Mouse (Mus musculus): ENCODE results near the gene Muc13. TPM values are rescaled to one million over a fixed set of nuclear protein-coding genes. Genes with fewer than 3 reads are reported as not detected.

The Muc13 gene
- polyA plus RNA-seq, 1 experiment = 0.02 TPM

DNA sequence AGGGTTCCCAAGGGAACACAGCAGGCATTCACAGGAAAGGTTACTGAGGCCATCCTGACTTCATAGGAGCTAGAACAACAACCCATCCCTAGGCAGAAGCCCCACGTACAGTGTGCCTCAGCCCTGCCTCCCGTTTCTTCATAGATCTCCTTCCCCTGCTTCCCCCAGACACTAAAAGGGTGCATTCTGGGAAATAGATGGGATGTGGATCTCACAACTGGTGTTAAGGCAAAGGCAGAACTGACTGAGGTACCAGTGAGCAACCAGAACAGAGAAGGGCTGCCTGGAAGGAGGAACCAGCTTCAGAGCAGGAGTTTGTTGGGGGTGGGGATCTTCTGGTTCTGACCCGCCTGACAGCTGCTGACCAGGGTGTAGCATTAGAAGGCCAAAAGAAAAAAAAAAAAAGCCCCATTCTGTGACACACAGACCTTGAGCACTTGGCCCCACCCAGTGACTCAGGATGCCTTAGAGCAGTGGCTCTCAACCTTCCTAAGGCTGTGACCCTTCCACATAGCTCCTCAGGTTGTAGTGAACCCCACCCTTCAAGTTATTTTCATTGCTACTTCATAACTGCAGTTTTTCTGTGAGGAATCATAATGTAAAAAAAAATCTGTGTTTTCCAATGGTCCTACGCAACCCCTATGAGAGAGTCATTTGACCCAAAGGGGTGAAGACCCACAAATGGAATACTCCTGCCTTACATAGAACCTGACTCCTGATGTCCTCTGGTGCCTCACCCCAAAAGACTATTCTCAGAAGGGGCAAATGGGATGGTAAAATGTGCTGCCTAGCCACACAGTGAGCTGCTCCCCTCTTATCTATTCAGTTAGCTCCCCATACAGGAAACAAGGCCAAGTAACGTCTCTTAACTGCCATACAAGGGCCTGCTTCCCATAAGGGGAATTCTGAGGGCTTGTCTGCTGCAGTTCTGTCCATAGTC, 11.8 kb upstream of the Muc13 start:
- Histone ChIP-seq H3K79me2 (ENCODE audit: control insufficient read depth, insufficient read depth) (no peaks in the 10 kb centered on the region), H3K4me3 (ENCODE audit: insufficient read depth, poor library complexity, severe bottlenecking) (no peak overlapping the region), H3K27me3 (ENCODE audit: control insufficient read depth, insufficient read depth, insufficient read length) (no peaks in the 10 kb centered on the region), H3ac (ENCODE audit: control insufficient read depth, insufficient read length, low read depth) (no peak overlapping the region), H3K79me3 (ENCODE audit: low read depth) (no peaks in the 10 kb centered on the region), H3K36me3 (ENCODE audit: control insufficient read depth, insufficient read depth) (no peaks in the 10 kb centered on the region)
- TF ChIP-seq MYOG (IDR thresholded peaks at IDR 0.05; ENCODE audit: control insufficient read depth, extremely low read depth, insufficient read length) = no peak
- no peak for TF ChIP-seq FOSL1 (IDR thresholded peaks at IDR 0.05; ENCODE audit: insufficient read depth, low read length, poor library complexity, severe bottlenecking)
- TF ChIP-seq MYOD1 (IDR thresholded peaks at IDR 0.05; ENCODE audit: control insufficient read depth, insufficient read length, low read depth) = no peak
- TF ChIP-seq MAX (IDR thresholded peaks at IDR 0.05) = no peak
- no peak for TF ChIP-seq USF1 (IDR thresholded peaks at IDR 0.05; ENCODE audit: low read depth)
- TF ChIP-seq CTCF (IDR thresholded peaks at IDR 0.05; ENCODE audit: control insufficient read depth, insufficient read depth, insufficient read length) = no peak
- TF ChIP-seq CEBPB (IDR thresholded peaks at IDR 0.05; ENCODE audit: low read depth) = no peak

- Histone ChIP-seq H3K27me3 (ENCODE audit: control insufficient read depth, insufficient read depth, insufficient read length) (no peaks in the 10 kb centered on the region), H3K79me2 (ENCODE audit: control insufficient read depth, insufficient read depth) (no peaks in the 10 kb centered on the region), H3ac (ENCODE audit: control insufficient read depth, insufficient read length, low read depth) (no peak overlapping the region), H3K4me3 (ENCODE audit: insufficient read depth, poor library complexity, severe bottlenecking) (no peak overlapping the region), H3K79me3 (ENCODE audit: low read depth) (no peaks in the 10 kb centered on the region), H3K36me3 (ENCODE audit: control insufficient read depth, insufficient read depth) (no peaks in the 10 kb centered on the region)
- TF ChIP-seq CTCF (IDR thresholded peaks at IDR 0.05; ENCODE audit: control insufficient read depth, insufficient read depth, insufficient read length) (no peak), MYOD1 (IDR thresholded peaks at IDR 0.05; ENCODE audit: control insufficient read depth, insufficient read length, low read depth) (no peak), MAX (IDR thresholded peaks at IDR 0.05) (no peak), USF1 (IDR thresholded peaks at IDR 0.05; ENCODE audit: low read depth) (no peak), MYOG (IDR thresholded peaks at IDR 0.05; ENCODE audit: control insufficient read depth, extremely low read depth, insufficient read length) (no peak), CEBPB (IDR thresholded peaks at IDR 0.05; ENCODE audit: low read depth) (no peak)
These were observed 11.1 kb upstream of the Muc13 start for GRCm38 (mm10) chr16:33782729-33783091.

- Histone ChIP-seq H3K79me2 (ENCODE audit: control insufficient read depth, insufficient read depth) (no peaks in the 10 kb centered on the region), H3K36me3 (ENCODE audit: control insufficient read depth, insufficient read depth) (no peaks in the 10 kb centered on the region), H3K27me3 (ENCODE audit: control insufficient read depth, insufficient read depth, insufficient read length) (no peaks in the 10 kb centered on the region), H3K4me3 (ENCODE audit: insufficient read depth, poor library complexity, severe bottlenecking) (no peak overlapping the region), H3K79me3 (ENCODE audit: low read depth) (no peaks in the 10 kb centered on the region), H3ac (ENCODE audit: control insufficient read depth, insufficient read length, low read depth) (no peak overlapping the region)
- TF ChIP-seq MAX (IDR thresholded peaks at IDR 0.05) (no peak), MYOD1 (IDR thresholded peaks at IDR 0.05; ENCODE audit: control insufficient read depth, insufficient read length, low read depth) (no peak), CEBPB (IDR thresholded peaks at IDR 0.05; ENCODE audit: low read depth) (no peak)
These were observed 9.3 kb upstream of the Muc13 start for GRCm38 (mm10) chr16:33784547-33784946.

DNA sequence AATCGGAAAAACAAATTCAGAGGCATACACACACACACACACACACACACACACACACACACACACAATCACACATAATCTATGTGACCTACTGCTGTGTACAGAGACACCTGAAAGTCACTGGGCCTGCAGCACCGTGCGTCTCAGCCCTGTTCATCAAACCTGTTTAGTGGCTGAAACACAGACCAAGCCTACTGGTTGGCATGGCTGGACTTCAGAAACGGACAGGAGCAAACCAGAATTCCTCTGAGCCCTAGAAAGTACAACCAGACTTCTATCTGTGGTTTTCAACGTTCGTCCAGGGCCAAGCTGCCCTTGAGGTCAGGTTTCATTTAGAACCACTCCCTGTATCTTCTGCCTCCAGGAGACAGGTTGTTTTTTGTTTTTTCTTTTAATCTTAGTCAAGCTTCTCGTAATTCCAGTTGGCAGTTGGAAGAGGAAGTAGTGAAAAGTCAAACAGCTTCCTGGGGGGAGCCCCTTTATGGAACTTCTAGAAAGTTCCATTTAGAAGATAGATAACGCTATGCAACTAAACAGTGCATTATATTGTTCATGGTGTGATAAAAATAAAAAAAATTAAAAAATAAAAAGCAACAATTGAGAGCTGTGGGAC, 8.6 kb upstream of the Muc13 start:
- Histone ChIP-seq H3ac (ENCODE audit: control insufficient read depth, insufficient read length, low read depth) (no peak overlapping the region), H3K79me3 (ENCODE audit: low read depth) (no peaks in the 10 kb centered on the region), H3K36me3 (ENCODE audit: control insufficient read depth, insufficient read depth) (no peaks in the 10 kb centered on the region), H3K4me3 (ENCODE audit: insufficient read depth, poor library complexity, severe bottlenecking) (no peak overlapping the region), H3K79me2 (ENCODE audit: control insufficient read depth, insufficient read depth) (no peaks in the 10 kb centered on the region), H3K27me3 (ENCODE audit: control insufficient read depth, insufficient read depth, insufficient read length) (no peaks in the 10 kb centered on the region)
- no peak for TF ChIP-seq MAX (IDR thresholded peaks at IDR 0.05)
- no peak for TF ChIP-seq MYOD1 (IDR thresholded peaks at IDR 0.05; ENCODE audit: control insufficient read depth, insufficient read length, low read depth)
- TF ChIP-seq MYOG (IDR thresholded peaks at IDR 0.05; ENCODE audit: control insufficient read depth, extremely low read depth, insufficient read length) = no peak
- no peak for TF ChIP-seq CEBPB (IDR thresholded peaks at IDR 0.05; ENCODE audit: low read depth)
- no peak for TF ChIP-seq USF1 (IDR thresholded peaks at IDR 0.05; ENCODE audit: low read depth)
- TF ChIP-seq FOSL1 (IDR thresholded peaks at IDR 0.05; ENCODE audit: insufficient read depth, low read length, poor library complexity, severe bottlenecking) = no peak

- Histone ChIP-seq H3K36me3 (ENCODE audit: control insufficient read depth, insufficient read depth) (no peaks in the 10 kb centered on the region), H3K79me3 (ENCODE audit: low read depth) (no peaks in the 10 kb centered on the region), H3ac (ENCODE audit: control insufficient read depth, insufficient read length, low read depth) (no peak overlapping the region), H3K79me2 (ENCODE audit: control insufficient read depth, insufficient read depth) (no peaks in the 10 kb centered on the region), H3K4me3 (ENCODE audit: insufficient read depth, poor library complexity, severe bottlenecking) (no peak overlapping the region), H3K27me3 (ENCODE audit: control insufficient read depth, insufficient read depth, insufficient read length) (no peaks in the 10 kb centered on the region)
- TF ChIP-seq FOSL1 (IDR thresholded peaks at IDR 0.05; ENCODE audit: insufficient read depth, low read length, poor library complexity, severe bottlenecking) (no peak), USF1 (IDR thresholded peaks at IDR 0.05; ENCODE audit: low read depth) (no peak), MYOD1 (IDR thresholded peaks at IDR 0.05; ENCODE audit: control insufficient read depth, insufficient read length, low read depth) (no peak), MYOG (IDR thresholded peaks at IDR 0.05; ENCODE audit: control insufficient read depth, extremely low read depth, insufficient read length) (no peak), CTCF (IDR thresholded peaks at IDR 0.05; ENCODE audit: control insufficient read depth, insufficient read depth, insufficient read length) (no peak), CEBPB (IDR thresholded peaks at IDR 0.05; ENCODE audit: low read depth) (no peak), MAX (IDR thresholded peaks at IDR 0.05) (no peak)
These were observed 7.0 kb upstream of the Muc13 start for GRCm38 (mm10) chr16:33786657-33787390.
